Mouse (Mus musculus): ENCODE data around the gene Gpr146.
A peak's percentile ranks its signal among the peaks of the same experiment; 100 is the strongest.

- TF ChIP-seq CTCF (IDR thresholded peaks at IDR 0.05; ENCODE audit: borderline replicate concordance, insufficient read depth, low read depth, low read length) (0 out of 2 replicates have a peak, but pooled peaks have one; percentile 20), POLR2A (IDR thresholded peaks at IDR 0.05; ENCODE audit: borderline replicate concordance, insufficient read depth, low read length) (no peak)
Observed at GRCm38 (mm10) chr5:139445258-139445657, 67.8 kb downstream of the Gpr146 start.

Measured in cerebellum, adult 2 months (tissue).